Mouse (Mus musculus): ENCODE measurements around the gene Apoc3.

DNA sequence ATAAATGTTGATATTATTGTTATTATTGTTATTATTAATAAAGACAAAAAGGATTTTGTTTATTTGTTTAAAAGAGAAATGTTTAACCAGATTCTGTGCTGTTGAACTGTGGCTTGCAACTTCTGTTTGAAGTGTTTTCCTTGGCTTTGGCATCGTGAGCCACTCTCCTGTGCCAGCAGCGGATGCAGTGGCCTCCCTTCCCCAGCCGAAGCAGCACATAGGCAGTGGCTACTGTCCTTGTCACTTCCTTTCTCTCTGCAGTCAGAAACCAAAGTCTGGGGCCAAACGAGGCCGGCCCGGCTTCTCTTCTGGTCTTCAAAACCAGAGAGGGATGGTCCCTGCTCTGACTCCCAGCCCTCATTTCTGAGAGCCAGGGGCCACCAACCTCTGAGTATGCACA lies 12.3 kb downstream of the Apoc3 start:
- TF ChIP-seq POLR2A (IDR thresholded peaks at IDR 0.05; ENCODE audit: insufficient read depth, low read depth, low read length) (no peak), CTCF (IDR thresholded peaks at IDR 0.05; ENCODE audit: insufficient read depth, low read depth, low read length) (no peak)
